Mouse (Mus musculus) kidney, adult 9 months (tissue): ENCODE measurements around the gene Alas2.
A peak's percentile ranks its signal among the peaks of the same experiment; 100 is the strongest.

Source experiments
- DNase-seq: peaks from one replicate; pipeline ENCODE4 v3.0.0; 2022

Gene Alas2

GRCm38 (mm10) chrX:150547239-150547638 is at the start of gene Alas2:
Gene Alas2 (plus strand): TSS chrX:150547375.
- DNase-seq: no peak

DNA sequence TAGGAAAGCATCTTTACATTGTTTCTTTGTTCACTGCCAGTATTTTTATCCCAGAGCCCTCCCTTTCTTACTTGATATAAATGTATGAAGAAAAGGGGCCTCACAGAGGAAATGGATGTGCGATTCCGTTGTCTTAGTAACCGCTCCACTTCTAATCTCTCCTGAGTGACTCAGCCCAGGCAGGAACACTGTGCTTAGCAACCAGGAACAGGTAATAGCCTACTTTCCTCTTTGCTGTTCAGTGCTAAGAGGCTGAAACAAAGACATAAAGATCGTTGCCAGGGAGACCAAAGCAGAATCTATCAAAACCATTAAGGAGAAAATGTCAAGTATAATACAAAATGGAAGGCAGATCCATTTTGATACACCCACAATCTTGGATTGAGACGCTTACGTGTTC is 38.5 kb upstream of the Alas2 start:
- DNase-seq: no peak

DNA sequence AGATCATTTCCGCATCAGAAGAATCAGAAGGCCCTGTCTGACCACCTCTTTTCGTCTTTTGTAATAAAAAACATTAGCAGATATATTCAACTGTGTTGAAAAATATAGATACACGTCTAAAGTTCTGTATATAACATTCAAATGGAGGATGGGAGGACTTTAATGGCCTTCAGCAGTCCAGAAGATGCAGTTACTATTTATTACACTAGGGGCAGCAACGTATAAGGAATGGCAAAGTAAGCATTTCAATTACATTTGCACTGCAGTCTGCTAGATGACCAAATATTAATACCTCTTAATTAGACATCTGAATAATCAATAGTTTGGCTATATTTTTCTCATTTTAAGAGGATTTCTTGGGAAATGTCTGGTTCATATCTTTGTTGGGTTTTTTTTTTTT is 36.5 kb upstream of the Alas2 start:
- peak; percentile 66 for DNase-seq

- peak; percentile 11 for DNase-seq
These were observed 35.9 kb upstream of the Alas2 start for GRCm38 (mm10) chrX:150511274-150511673.

GRCm38 (mm10) chrX:150514127-150514526 is 33.0 kb upstream of the Alas2 start:
- no peak for DNase-seq

- no peak for DNase-seq
These were observed 31.2 kb upstream of the Alas2 start for GRCm38 (mm10) chrX:150516015-150516414.

- DNase-seq: no peak
These were observed 30.7 kb upstream of the Alas2 start for GRCm38 (mm10) chrX:150516477-150516876.

- DNase-seq: no peak
These were observed 7.1 kb upstream of the Alas2 start for GRCm38 (mm10) chrX:150540111-150540510.

GRCm38 (mm10) chrX:150541684-150542083 is 5.5 kb upstream of the Alas2 start:
- no peak for DNase-seq

GRCm38 (mm10) chrX:150549639-150550038 is 2.5 kb downstream of the Alas2 start:
- no peak for DNase-seq

GRCm38 (mm10) chrX:150551986-150552385 is 4.8 kb downstream of the Alas2 start:
- DNase-seq: peak; percentile 9

DNA sequence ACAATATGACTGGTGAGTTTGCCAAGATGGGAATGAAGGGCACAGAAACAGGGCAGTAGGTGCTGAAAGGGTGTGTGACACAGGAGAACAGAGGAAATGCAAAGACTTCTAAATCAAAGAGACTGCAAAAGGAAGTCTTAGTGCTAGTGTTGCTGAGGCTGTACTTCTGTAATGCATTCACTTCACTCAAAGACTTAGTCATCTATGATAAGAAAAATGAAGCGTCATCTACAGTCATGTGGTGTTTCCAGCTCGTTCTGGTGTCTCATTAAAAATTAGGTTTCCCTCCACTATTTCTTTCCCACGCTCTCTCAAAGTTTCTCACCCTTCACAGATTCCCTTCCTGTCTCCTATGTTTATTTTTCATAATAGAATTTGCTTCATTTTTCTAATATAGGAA is 6.9 kb downstream of the Alas2 start:
- no peak for DNase-seq

DNA sequence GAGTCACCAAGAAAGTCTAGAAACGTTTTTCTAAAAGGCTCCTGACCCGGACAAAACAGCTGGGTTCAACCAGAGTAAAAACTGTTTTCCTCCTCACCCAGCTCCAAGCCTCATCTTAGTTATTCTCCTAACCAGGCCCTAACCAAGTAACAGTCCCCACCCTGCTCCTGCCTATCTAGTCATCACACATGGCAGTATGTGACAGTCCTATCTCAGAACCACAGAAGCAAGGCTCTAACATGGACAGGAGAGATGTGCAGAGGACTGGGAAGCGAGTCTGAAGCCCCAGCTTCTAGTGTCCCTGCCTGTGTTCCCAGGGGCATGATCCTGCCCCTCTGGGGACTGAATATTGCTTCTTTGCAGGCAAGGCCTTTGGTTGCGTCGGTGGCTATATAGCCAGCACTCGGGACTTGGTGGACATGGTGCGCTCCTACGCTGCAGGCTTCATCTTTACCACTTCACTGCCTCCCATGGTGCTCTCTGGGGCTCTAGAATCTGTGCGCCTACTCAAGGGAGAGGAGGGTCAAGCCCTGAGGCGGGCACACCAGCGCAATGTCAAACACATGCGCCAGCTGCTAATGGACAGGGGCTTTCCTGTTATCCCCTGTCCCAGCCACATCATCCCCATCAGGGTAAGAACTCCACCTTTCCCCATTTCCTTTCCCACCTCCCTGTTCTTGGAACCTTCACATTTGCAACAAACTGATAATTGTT is 17.6 kb downstream of the Alas2 start:
- no peak for DNase-seq

GRCm38 (mm10) chrX:150581921-150582320 is 34.7 kb downstream of the Alas2 start:
- DNase-seq: peak; percentile 53

DNA sequence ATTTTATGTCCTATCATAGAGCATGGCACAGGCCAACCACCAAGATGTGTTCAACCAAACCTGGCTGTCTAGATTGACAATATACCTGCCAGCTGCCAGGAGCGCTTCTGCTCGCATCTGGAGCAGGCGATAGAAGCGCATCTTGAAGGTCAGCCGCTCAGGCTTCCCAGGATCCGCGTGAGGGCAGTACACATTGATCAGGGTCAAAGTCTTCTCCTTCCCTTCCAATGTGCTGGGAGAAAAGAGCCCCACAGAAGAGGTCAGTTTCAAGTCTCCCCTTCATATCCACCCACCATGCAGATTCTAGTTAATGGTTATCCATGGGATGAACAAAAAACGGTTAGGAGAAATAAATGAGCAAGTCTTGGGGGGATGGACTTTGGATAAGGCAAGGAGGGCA is 37.9 kb downstream of the Alas2 start:
- peak; percentile 83 for DNase-seq

GRCm38 (mm10) chrX:150588023-150588764 is 41.0 kb downstream of the Alas2 start, which contains the start of gene Pfkfb1:
Gene Pfkfb1 (plus strand): TSS chrX:150588229.
- peak; percentile 80 for DNase-seq

- no peak for DNase-seq
These were observed 42.5 kb downstream of the Alas2 start, which contains the start of gene Apex2 for GRCm38 (mm10) chrX:150589696-150590095. Gene Apex2 (minus strand): TSS chrX:150589868.

- peak; percentile 13 for DNase-seq
These were observed 46.3 kb downstream of the Alas2 start for GRCm38 (mm10) chrX:150593266-150594035.

GRCm38 (mm10) chrX:150594176-150594575 is 47.0 kb downstream of the Alas2 start:
- no peak for DNase-seq

- DNase-seq: no peak
These were observed 48.0 kb downstream of the Alas2 start for GRCm38 (mm10) chrX:150595016-150595760.

GRCm38 (mm10) chrX:150598882-150599281 is 51.7 kb downstream of the Alas2 start:
- DNase-seq: no peak
